Mouse (Mus musculus) left cerebral cortex, adult 2 months (tissue): ENCODE data around the gene Col20a1. TPM values are rescaled to one million over a fixed set of nuclear protein-coding genes. Genes with fewer than 3 reads are reported as not detected.

Experiments
- DNase-seq, 2 experiments: peaks; one replicate each; pipeline ENCODE4 v3.0.0; 2021 to 2022; ENCODE audit warnings: low spot score in 2 of 2, mixed read lengths in 1 of 2; ENCODE audit errors: extremely low spot score in 1 of 2
- H3K27ac ChIP-seq: fragments of 200-600 bp; 2 replicates; pipeline ENCODE4 v1.8.1; 2022
- H3K4me3 ChIP-seq: fragments of 200-600 bp; 2 replicates; pipeline ENCODE4 v1.8.1; 2022
- CTCF ChIP-seq: fragments of 200-600 bp; IDR thresholded peaks from 2 replicates; pipeline ENCODE4 v1.8.1; 2022; ENCODE audit warnings: antibody characterized with exemption, mild to moderate bottlenecking, moderate library complexity
- intact Hi-C: fragments of 180-260 bp; cut with DNase I; formaldehyde crosslinking; loops from one replicate; pipeline ENCODE4 v1.15.1; 2025
- long read RNA-seq, 2 experiments: library from polyadenylated mRNA; stranded (forward); transcript quantifications; one replicate each; pipeline ENCODE4 v2.0.0; 2021; ENCODE audit warnings: borderline mapping rate in 2 of 2
- total RNA-seq, 2 experiments: library from RNA; stranded (reverse); gene quantifications; 2 replicates each; pipeline ENCODE4 v1.2.3; 2021

Gene Col20a1
- total RNA-seq = 1 to 10 TPM; 2.2 to 2.5 TPM
- long read RNA-seq, experiment 1, partial matches to known transcripts = 0 of 1 reads
- long read RNA-seq, experiment 1, other reads (novel, unspliced or antisense) = 1 of 1 reads
- long read RNA-seq, experiment 2, partial matches to known transcripts = 2 of 9 reads
- long read RNA-seq, experiment 2, other reads (novel, unspliced or antisense) = 7 of 9 reads

- Histone ChIP-seq H3K27ac (0 out of 2 replicates have a peak within 1 kb of the TSS, but pooled peaks have one; percentile 4), H3K4me3 (no peak within 1 kb of the TSS)
- no peak for TF ChIP-seq CTCF
- intact Hi-C loops = no loop called here
- DNase-seq = no peak
Measured at GRCm38 (mm10) chr2:180986449-180986848, at the start of gene Col20a1. TSS of gene Col20a1 (plus strand) at chr2:180986535.

GRCm38 (mm10) chr2:180940187-180940586 is 46.1 kb upstream of the Col20a1 start:
- TF ChIP-seq CTCF = no peak
- DNase-seq = no peak
- intact Hi-C loops = no loop called here
- H3K4me3 ChIP-seq = no peak overlapping the region
- H3K27ac ChIP-seq = no peak overlapping the region

GRCm38 (mm10) chr2:180941869-180942268 is 44.5 kb upstream of the Col20a1 start:
- DNase-seq = no peak
- TF ChIP-seq CTCF = no peak
- intact Hi-C loops = no loop called here
- H3K27ac ChIP-seq = no peak overlapping the region
- no peak overlapping the region for H3K4me3 ChIP-seq

GRCm38 (mm10) chr2:180949947-180950346 is 36.4 kb upstream of the Col20a1 start:
- no peak for TF ChIP-seq CTCF
- DNase-seq = no peak
- intact Hi-C loops = no loop called here

GRCm38 (mm10) chr2:180952731-180953171 is 33.6 kb upstream of the Col20a1 start:
- H3K27ac ChIP-seq = peak overlapping the region; percentile 94; the same call in 1 of the 2 replicates
- intact Hi-C loops = no loop called here
- H3K4me3 ChIP-seq = no peak overlapping the region
- no peak for TF ChIP-seq CTCF
- DNase-seq = peak in 1 of 2 experiments; percentile 38

More at GRCm38 (mm10) chr2:180949947-180950346, 36.4 kb upstream of the Col20a1 start:
- no peak overlapping the region for H3K4me3 ChIP-seq
- H3K27ac ChIP-seq = no peak overlapping the region

GRCm38 (mm10) chr2:180953638-180954037 is 32.7 kb upstream of the Col20a1 start:
- TF ChIP-seq CTCF = no peak
- intact Hi-C loops = no loop called here
- DNase-seq = no peak
- H3K4me3 ChIP-seq = peak overlapping the region; percentile 74
- H3K27ac ChIP-seq = peak overlapping the region; percentile 94

GRCm38 (mm10) chr2:180954061-180955047 is 32.0 kb upstream of the Col20a1 start, which contains the start of gene Nkain4:
TSS of gene Nkain4 (minus strand) at chr2:180954699.
- intact Hi-C loops = no loop called here
- peak; percentile 43 to 51 for DNase-seq
- Histone ChIP-seq H3K27ac (peak within 1 kb of the TSS; percentile 94), H3K4me3 (peak within 1 kb of the TSS; percentile 74)
- TF ChIP-seq CTCF = peak; percentile 43

- no peak for DNase-seq
- intact Hi-C loops = loop anchor here (10.0 kb wide), 1 partner anchor 375 kb away; the partner anchor contains the start of genes Mrgbp and Ogfr
- no peak overlapping the region for H3K27ac ChIP-seq
- no peak overlapping the region for H3K4me3 ChIP-seq
- TF ChIP-seq CTCF = no peak
Measured at GRCm38 (mm10) chr2:180959605-180960004, 26.7 kb upstream of the Col20a1 start.

- no peak for TF ChIP-seq CTCF
- intact Hi-C loops = loop anchor here (10.0 kb wide), 1 partner anchor 375 kb away; the partner anchor contains the start of genes Mrgbp and Ogfr
- DNase-seq = no peak
- no peak overlapping the region for H3K27ac ChIP-seq
- no peak overlapping the region for H3K4me3 ChIP-seq
Measured at GRCm38 (mm10) chr2:180960187-180960586, 26.1 kb upstream of the Col20a1 start.

GRCm38 (mm10) chr2:180962616-180963308 is 23.6 kb upstream of the Col20a1 start:
- TF ChIP-seq CTCF = no peak
- Histone ChIP-seq H3K4me3 (no peak overlapping the region), H3K27ac (no peak overlapping the region)
- intact Hi-C loops = loop anchor here (1.0 to 10.0 kb wide), 2 partner anchors 37 to 378 kb away; partner anchors contain the start of genes Mrgbp and Ogfr
- DNase-seq = no peak

- intact Hi-C loops = loop anchor here (1.0 to 10.0 kb wide), 2 partner anchors 39 to 379 kb away; partner anchors contain the start of genes Mrgbp and Ogfr
- peak; percentile 99 for TF ChIP-seq CTCF
- Histone ChIP-seq H3K4me3 (no peak overlapping the region), H3K27ac (no peak overlapping the region)
- peak; percentile 75 to 82 for DNase-seq
Measured at GRCm38 (mm10) chr2:180963956-180964355, 22.4 kb upstream of the Col20a1 start.
